Mouse (Mus musculus): ENCODE measurements around the gene Arid5b. TPM values are rescaled to one million over a fixed set of nuclear protein-coding genes. Genes with fewer than 3 reads are reported as not detected.

Gene Arid5b
- polyA plus RNA-seq, 1 experiment from 2014 or later: 15.3 TPM

DNA sequence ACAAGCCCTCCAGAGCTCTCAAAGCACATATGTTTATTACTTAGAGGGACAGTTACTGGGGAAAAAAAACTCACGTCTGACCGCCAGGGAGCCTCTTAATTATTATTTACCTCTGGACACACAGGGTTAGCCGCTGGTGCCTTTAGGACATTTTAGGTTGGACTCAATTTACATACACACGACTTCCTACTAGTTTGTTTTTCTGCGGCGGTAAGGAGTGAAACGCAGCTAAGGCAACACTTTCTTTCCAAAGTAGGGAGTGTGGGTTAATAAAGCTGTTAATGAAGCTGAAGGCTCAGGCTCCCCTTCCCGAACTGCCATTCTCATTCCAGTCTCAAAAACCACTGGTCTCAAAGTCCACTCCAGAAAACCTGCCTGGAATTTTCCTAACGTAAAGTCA lies 142.5 kb downstream of the Arid5b start:
- H3K27ac ChIP-seq (ENCODE audit: low read depth, low read length): peak overlapping the region; percentile 79
- no peaks in the 10 kb centered on the region for H3K9me3 ChIP-seq (ENCODE audit: control insufficient read depth, low read length)
- H3K36me3 ChIP-seq (ENCODE audit: control insufficient read depth, insufficient read depth, low read length): no peaks in the 10 kb centered on the region
- 4% methylated on average over 9 of the region's 9 CpGs for WGBS
- peak overlapping the region; percentile 62 for H3K4me2 ChIP-seq
- peak overlapping the region; percentile 45; the same call in 1 of the 2 replicates for H3K9ac ChIP-seq (ENCODE audit: low read depth, low read length)
- DNase-seq (ENCODE audit: low spot score) (no peak), ATAC-seq (replicated peaks; ENCODE audit: low FRiP score) (no peak)
- H3K4me3 ChIP-seq (ENCODE audit: low read depth, low read length): peak overlapping the region; percentile 34
- H3K4me1 ChIP-seq (replicated peaks; ENCODE audit: control insufficient read depth, insufficient read depth, low read length): peaks cover 13% of the 10 kb centered on the region; the same call in 1 of the 2 replicates
- no peaks in the 10 kb centered on the region for H3K27me3 ChIP-seq (replicated peaks; ENCODE audit: control insufficient read depth, insufficient read depth, low read length)

- Histone ChIP-seq H3K4me1 (replicated peaks; ENCODE audit: control insufficient read depth, insufficient read depth, low read length) (peaks cover 13% of the 10 kb centered on the region; the same call in 1 of the 2 replicates), H3K4me2 (peak overlapping the region; percentile 62), H3K36me3 (ENCODE audit: control insufficient read depth, insufficient read depth, low read length) (no peaks in the 10 kb centered on the region), H3K9me3 (ENCODE audit: control insufficient read depth, low read length) (no peaks in the 10 kb centered on the region), H3K9ac (ENCODE audit: low read depth, low read length) (no peak overlapping the region), H3K27me3 (replicated peaks; ENCODE audit: control insufficient read depth, insufficient read depth, low read length) (no peaks in the 10 kb centered on the region), H3K27ac (ENCODE audit: low read depth, low read length) (no peak overlapping the region), H3K4me3 (ENCODE audit: low read depth, low read length) (peak overlapping the region; percentile 6; the same call in 1 of the 2 replicates)
- 45% methylated on average over 4 of the region's 4 CpGs for WGBS
- no peak for DNase-seq (ENCODE audit: low spot score)
- no peak for ATAC-seq (replicated peaks; ENCODE audit: low FRiP score)
These were observed 143.1 kb downstream of the Arid5b start for GRCm38 (mm10) chr10:68135416-68135815.

DNA sequence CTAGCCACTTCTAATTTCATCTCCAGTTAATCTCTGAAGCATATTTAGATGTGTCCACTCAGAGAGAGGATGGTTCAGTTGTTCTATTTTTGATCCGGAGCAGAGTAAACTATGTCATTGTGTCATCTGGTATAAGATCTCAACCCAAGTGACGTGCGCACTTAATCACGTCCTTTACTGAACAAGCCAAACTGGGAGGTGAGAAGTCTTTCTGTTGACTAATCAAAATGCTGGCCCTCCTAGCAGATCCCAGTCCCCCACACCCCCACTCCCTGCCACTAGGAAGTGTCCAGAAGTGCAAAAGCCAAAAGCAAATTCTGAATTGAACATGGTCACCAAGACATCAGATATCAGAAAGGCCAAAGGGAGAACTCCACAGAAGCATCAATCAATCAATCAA lies 144.0 kb downstream of the Arid5b start:
- Histone ChIP-seq H3K27ac (ENCODE audit: low read depth, low read length) (no peak overlapping the region), H3K9me3 (ENCODE audit: control insufficient read depth, low read length) (no peaks in the 10 kb centered on the region), H3K4me2 (no peak overlapping the region), H3K36me3 (ENCODE audit: control insufficient read depth, insufficient read depth, low read length) (no peaks in the 10 kb centered on the region), H3K9ac (ENCODE audit: low read depth, low read length) (no peak overlapping the region), H3K4me3 (ENCODE audit: low read depth, low read length) (no peak overlapping the region), H3K4me1 (replicated peaks; ENCODE audit: control insufficient read depth, insufficient read depth, low read length) (peaks cover 13% of the 10 kb centered on the region), H3K27me3 (replicated peaks; ENCODE audit: control insufficient read depth, insufficient read depth, low read length) (no peaks in the 10 kb centered on the region)
- WGBS: 71% methylated on average over 4 of the region's 4 CpGs
- no peak for DNase-seq (ENCODE audit: low spot score)
- no peak for ATAC-seq (replicated peaks; ENCODE audit: low FRiP score)

DNA sequence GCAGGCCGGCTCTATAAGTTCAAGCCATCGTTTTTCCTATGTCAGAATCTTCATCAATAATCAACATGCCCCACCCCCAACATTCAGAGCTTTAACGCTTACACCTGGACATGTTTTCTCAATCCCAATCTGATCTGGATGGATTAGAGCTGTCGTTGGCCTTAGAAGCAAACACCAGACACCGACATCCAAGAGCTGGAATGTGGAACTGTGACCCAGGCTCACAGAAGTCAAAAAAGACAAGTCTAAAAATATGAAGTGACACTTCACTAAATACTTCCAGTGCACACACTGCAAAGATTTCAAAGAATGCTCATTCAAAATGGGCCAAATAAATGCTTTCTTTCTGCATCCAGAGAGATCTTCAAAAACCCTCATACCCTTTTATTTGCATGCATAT lies 144.5 kb downstream of the Arid5b start:
- WGBS: 65% methylated on average over 5 of the region's 5 CpGs
- no peak overlapping the region for H3K4me3 ChIP-seq (ENCODE audit: low read depth, low read length)
- H3K4me1 ChIP-seq (replicated peaks; ENCODE audit: control insufficient read depth, insufficient read depth, low read length): peaks cover 13% of the 10 kb centered on the region
- no peak for ATAC-seq (replicated peaks; ENCODE audit: low FRiP score)
- H3K36me3 ChIP-seq (ENCODE audit: control insufficient read depth, insufficient read depth, low read length): no peaks in the 10 kb centered on the region
- no peak overlapping the region for H3K4me2 ChIP-seq
- H3K27ac ChIP-seq (ENCODE audit: low read depth, low read length): no peak overlapping the region
- no peaks in the 10 kb centered on the region for H3K9me3 ChIP-seq (ENCODE audit: control insufficient read depth, low read length)
- no peak overlapping the region for H3K9ac ChIP-seq (ENCODE audit: low read depth, low read length)
- DNase-seq (ENCODE audit: low spot score): no peak
- no peaks in the 10 kb centered on the region for H3K27me3 ChIP-seq (replicated peaks; ENCODE audit: control insufficient read depth, insufficient read depth, low read length)

DNA sequence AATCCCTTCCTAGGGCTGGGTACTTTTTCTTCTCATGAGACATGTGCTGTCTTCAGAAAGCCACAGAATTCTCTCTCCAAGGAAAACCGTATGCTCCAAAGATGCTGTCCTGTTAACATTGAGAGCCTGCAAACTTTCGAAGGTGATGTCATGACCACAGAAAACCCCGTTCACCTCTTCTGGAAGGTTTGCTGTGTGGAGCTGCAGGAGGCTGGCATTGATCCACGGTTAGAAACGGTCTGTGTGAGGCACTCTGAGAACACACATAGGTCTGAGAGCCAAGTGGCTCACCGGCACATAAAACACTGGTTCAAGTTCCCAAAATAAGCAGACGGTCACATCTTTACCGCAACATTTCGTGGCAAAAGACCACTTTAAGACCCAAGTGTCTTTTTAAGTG lies 145.9 kb downstream of the Arid5b start:
- DNase-seq (ENCODE audit: low spot score) (no peak), ATAC-seq (replicated peaks; ENCODE audit: low FRiP score) (no peak)
- Histone ChIP-seq H3K27ac (ENCODE audit: low read depth, low read length) (no peak overlapping the region), H3K9me3 (ENCODE audit: control insufficient read depth, low read length) (no peaks in the 10 kb centered on the region), H3K4me1 (replicated peaks; ENCODE audit: control insufficient read depth, insufficient read depth, low read length) (peaks cover 13% of the 10 kb centered on the region), H3K4me2 (no peak overlapping the region), H3K9ac (ENCODE audit: low read depth, low read length) (no peak overlapping the region), H3K27me3 (replicated peaks; ENCODE audit: control insufficient read depth, insufficient read depth, low read length) (no peaks in the 10 kb centered on the region), H3K36me3 (ENCODE audit: control insufficient read depth, insufficient read depth, low read length) (no peaks in the 10 kb centered on the region), H3K4me3 (ENCODE audit: low read depth, low read length) (no peak overlapping the region)
- 85% methylated on average over 9 of the region's 9 CpGs for WGBS

- H3K4me3 ChIP-seq (ENCODE audit: low read depth, low read length): no peak overlapping the region
- no peaks in the 10 kb centered on the region for H3K27me3 ChIP-seq (replicated peaks; ENCODE audit: control insufficient read depth, insufficient read depth, low read length)
- WGBS: 75% methylated on average over 5 of the region's 5 CpGs
- no peak for ATAC-seq (replicated peaks; ENCODE audit: low FRiP score)
- no peak for DNase-seq (ENCODE audit: low spot score)
- H3K27ac ChIP-seq (ENCODE audit: low read depth, low read length): no peak overlapping the region
- no peak overlapping the region for H3K4me2 ChIP-seq
- no peaks in the 10 kb centered on the region for H3K9me3 ChIP-seq (ENCODE audit: control insufficient read depth, low read length)
- no peak overlapping the region for H3K9ac ChIP-seq (ENCODE audit: low read depth, low read length)
- no peaks in the 10 kb centered on the region for H3K36me3 ChIP-seq (ENCODE audit: control insufficient read depth, insufficient read depth, low read length)
- peaks cover 13% of the 10 kb centered on the region for H3K4me1 ChIP-seq (replicated peaks; ENCODE audit: control insufficient read depth, insufficient read depth, low read length)
These were observed 146.4 kb downstream of the Arid5b start for GRCm38 (mm10) chr10:68132154-68132553.

GRCm38 (mm10) chr10:68129651-68130050 lies 148.9 kb downstream of the Arid5b start:
- 72% methylated on average over 7 of the region's 7 CpGs for WGBS
- no peak overlapping the region for H3K4me3 ChIP-seq (ENCODE audit: low read depth, low read length)
- DNase-seq (ENCODE audit: low spot score) (no peak), ATAC-seq (replicated peaks; ENCODE audit: low FRiP score) (no peak)
- H3K27me3 ChIP-seq (replicated peaks; ENCODE audit: control insufficient read depth, insufficient read depth, low read length): no peaks in the 10 kb centered on the region
- H3K9ac ChIP-seq (ENCODE audit: low read depth, low read length): no peak overlapping the region
- no peak overlapping the region for H3K27ac ChIP-seq (ENCODE audit: low read depth, low read length)
- peaks cover 10% of the 10 kb centered on the region for H3K4me1 ChIP-seq (replicated peaks; ENCODE audit: control insufficient read depth, insufficient read depth, low read length)
- H3K36me3 ChIP-seq (ENCODE audit: control insufficient read depth, insufficient read depth, low read length): no peaks in the 10 kb centered on the region
- no peaks in the 10 kb centered on the region for H3K9me3 ChIP-seq (ENCODE audit: control insufficient read depth, low read length)
- no peak overlapping the region for H3K4me2 ChIP-seq

DNA sequence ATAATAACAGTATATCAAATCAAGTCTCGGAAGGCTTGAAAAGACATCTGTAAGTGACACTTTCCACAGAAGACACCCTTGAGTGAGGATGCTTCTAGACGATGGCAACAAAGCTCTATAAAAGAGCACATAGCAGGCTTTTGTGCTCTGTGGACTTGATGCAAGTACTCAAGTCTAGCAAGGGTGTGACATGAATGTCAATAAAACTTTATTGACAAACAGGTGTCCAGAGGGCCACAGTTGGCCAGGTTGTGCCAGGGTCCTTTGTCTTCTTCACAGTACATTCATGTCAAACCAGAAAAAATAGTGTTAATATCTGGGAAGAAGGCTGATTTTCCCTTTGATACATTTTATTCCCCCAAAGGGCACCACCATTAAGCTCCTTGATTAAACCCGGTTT lies 149.5 kb downstream of the Arid5b start:
- Histone ChIP-seq H3K36me3 (ENCODE audit: control insufficient read depth, insufficient read depth, low read length) (no peaks in the 10 kb centered on the region), H3K4me1 (replicated peaks; ENCODE audit: control insufficient read depth, insufficient read depth, low read length) (peaks cover 10% of the 10 kb centered on the region), H3K27ac (ENCODE audit: low read depth, low read length) (no peak overlapping the region)

GRCm38 (mm10) chr10:68128441-68128848 lies 150.1 kb downstream of the Arid5b start:
- Histone ChIP-seq H3K36me3 (ENCODE audit: control insufficient read depth, insufficient read depth, low read length) (no peaks in the 10 kb centered on the region), H3K27me3 (replicated peaks; ENCODE audit: control insufficient read depth, insufficient read depth, low read length) (no peaks in the 10 kb centered on the region), H3K4me1 (replicated peaks; ENCODE audit: control insufficient read depth, insufficient read depth, low read length) (peaks cover 10% of the 10 kb centered on the region), H3K27ac (ENCODE audit: low read depth, low read length) (no peak overlapping the region), H3K9me3 (ENCODE audit: control insufficient read depth, low read length) (no peaks in the 10 kb centered on the region), H3K4me3 (ENCODE audit: low read depth, low read length) (no peak overlapping the region), H3K9ac (ENCODE audit: low read depth, low read length) (no peak overlapping the region), H3K4me2 (no peak overlapping the region)
- WGBS: 76% methylated on average over 10 of the region's 10 CpGs
- DNase-seq (ENCODE audit: low spot score): no peak
- ATAC-seq (replicated peaks; ENCODE audit: low FRiP score): no peak

More for the DNA sequence above, 149.5 kb downstream of the Arid5b start:
- Histone ChIP-seq H3K4me2 (no peak overlapping the region), H3K9me3 (ENCODE audit: control insufficient read depth, low read length) (no peaks in the 10 kb centered on the region), H3K27me3 (replicated peaks; ENCODE audit: control insufficient read depth, insufficient read depth, low read length) (no peaks in the 10 kb centered on the region), H3K9ac (ENCODE audit: low read depth, low read length) (no peak overlapping the region), H3K4me3 (ENCODE audit: low read depth, low read length) (no peak overlapping the region)
- DNase-seq (ENCODE audit: low spot score): no peak
- 88% methylated on average over 3 of the region's 3 CpGs for WGBS
- ATAC-seq (replicated peaks; ENCODE audit: low FRiP score): no peak
